In the genomic region with DNA sequence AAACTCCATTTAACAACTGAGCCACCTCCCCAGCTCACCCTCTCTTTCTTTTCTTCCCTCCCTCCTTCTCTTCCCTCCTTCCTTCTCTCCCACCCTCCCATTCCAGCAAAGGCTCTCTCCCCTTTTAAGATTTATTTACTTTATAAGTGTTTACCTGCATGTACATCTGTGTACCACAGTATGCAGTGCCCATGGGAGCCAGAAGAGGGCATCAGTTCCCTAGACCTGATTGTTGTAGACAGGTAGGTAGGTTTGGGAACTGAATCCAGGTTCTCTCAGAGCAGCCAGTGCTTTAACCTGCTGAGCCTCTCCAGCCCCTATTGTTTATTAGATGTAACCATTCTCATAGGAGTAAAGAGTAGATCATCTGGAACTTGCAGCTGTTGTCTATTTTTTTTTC, we compare ENCODE assay signal across 12 mouse cellular contexts. TPM values are rescaled to one million over a fixed set of nuclear protein-coding genes. Genes with fewer than 3 reads are reported as not detected.
DNase-seq lines count a peak whose midpoint lies in the region; ATAC-seq and TF ChIP-seq lines count a peak whose summit lies in the region.
"Had no signal": no experiment of that assay in that cellular context is flagged by ENCODE, and none has a peak within 500 bp of the region (broad histone marks: within the 10 kb centered on the region; RNA-seq: fewer than 3 reads in every experiment).

No protein-coding gene starts in this region.

- H3K4me2 ChIP-seq in liver, embryonic 11.5 days: no peak overlapping the region
- H3K4me2 ChIP-seq in midbrain, embryonic 16.5 days (ENCODE audit: low read length): no peak overlapping the region
- H3K4me2 ChIP-seq: forebrain, embryonic 13.5 days; heart, embryonic 12.5 days; neural tube, embryonic 12.5 days had no signal

- no peak overlapping the region for H3K9ac ChIP-seq in liver, adult 2 months (ENCODE audit: low read depth, low read length)
- H3K9ac ChIP-seq in liver, embryonic 11.5 days (ENCODE audit: low read depth, low read length): no peak overlapping the region
- H3K9ac ChIP-seq in MEL (ENCODE audit: control insufficient read depth, low read depth, low read length, poor library complexity, severe bottlenecking): no peak overlapping the region
- no peak overlapping the region for H3K9ac ChIP-seq in midbrain, embryonic 16.5 days (ENCODE audit: low read depth, low read length)
- H3K9ac ChIP-seq: forebrain, embryonic 13.5 days; heart, embryonic 12.5 days; neural tube, embryonic 12.5 days had no signal

- no peaks in the 10 kb centered on the region for H3K27me3 ChIP-seq in liver, adult 2 months (ENCODE audit: control insufficient read depth, insufficient read depth, low read length)
- no peaks in the 10 kb centered on the region for H3K27me3 ChIP-seq in liver, embryonic 11.5 days (replicated peaks; ENCODE audit: control insufficient read depth, insufficient read depth, low read length)
- no peaks in the 10 kb centered on the region for H3K27me3 ChIP-seq in MEL (ENCODE audit: control insufficient read depth in 1 of 2, insufficient read depth in 2 of 2, low read length in 2 of 2)
- H3K27me3 ChIP-seq in midbrain, embryonic 16.5 days (ENCODE audit: control insufficient read depth, insufficient read depth, low read depth, low read length): no peaks in the 10 kb centered on the region
- H3K27me3 ChIP-seq: forebrain, embryonic 13.5 days; heart, embryonic 12.5 days; neural tube, embryonic 12.5 days had no signal

- H3K79me2 ChIP-seq in liver, adult 2 months (ENCODE audit: control insufficient read depth, insufficient read depth, low read length): no peaks in the 10 kb centered on the region
- no peaks in the 10 kb centered on the region for H3K79me2 ChIP-seq in MEL (ENCODE audit: control insufficient read depth, insufficient read depth, low read length, poor library complexity)

- H3K9me3 ChIP-seq in liver, embryonic 11.5 days (ENCODE audit: control insufficient read depth, low read length): no peaks in the 10 kb centered on the region
- no peaks in the 10 kb centered on the region for H3K9me3 ChIP-seq in MEL (replicated peaks; ENCODE audit: insufficient read depth, low read length)
- H3K9me3 ChIP-seq in midbrain, embryonic 16.5 days (replicated peaks; ENCODE audit: control insufficient read depth, low read length, poor library complexity, severe bottlenecking): no peaks in the 10 kb centered on the region
- H3K9me3 ChIP-seq: forebrain, embryonic 13.5 days; heart, embryonic 12.5 days; neural tube, embryonic 12.5 days had no signal

- H3K27ac ChIP-seq in gastrocnemius, adult 2 months: no peak overlapping the region
- H3K27ac ChIP-seq in liver, adult 2 months (replicated peaks; ENCODE audit: insufficient read depth, low read depth, low read length): no peak overlapping the region
- H3K27ac ChIP-seq in liver, embryonic 11.5 days (ENCODE audit: low read depth, low read length): no peak overlapping the region
- H3K27ac ChIP-seq in MEL (ENCODE audit: control insufficient read depth, low read depth, low read length): no peak overlapping the region
- no peak overlapping the region for H3K27ac ChIP-seq in midbrain, embryonic 16.5 days (ENCODE audit: low read length)
- H3K27ac ChIP-seq: neural tube, embryonic 12.5 days had no signal

- no peak overlapping the region for H3K4me3 ChIP-seq in gastrocnemius, adult 2 months
- no peak overlapping the region for H3K4me3 ChIP-seq in liver, adult 2 months (ENCODE audit: insufficient read depth, low read depth, low read length)
- H3K4me3 ChIP-seq in liver, embryonic 11.5 days (ENCODE audit: low read depth, low read length): no peak overlapping the region
- no peak overlapping the region for H3K4me3 ChIP-seq in MEL (ENCODE audit: control insufficient read depth in 1 of 2, insufficient read depth in 1 of 2, low read depth in 2 of 2, low read length in 2 of 2)
- no peak overlapping the region for H3K4me3 ChIP-seq in midbrain, embryonic 16.5 days (ENCODE audit: low read depth, low read length)
- H3K4me3 ChIP-seq: forebrain, embryonic 13.5 days; heart, embryonic 12.5 days; neural tube, embryonic 12.5 days had no signal

- no peak for DNase-seq in gastrocnemius, adult 2 months
- DNase-seq in gastrocnemius, postnatal 4 days (ENCODE audit: low spot score in 2 of 2): no peak
- DNase-seq in liver, adult 2 months (ENCODE audit: extremely low read depth, low read depth, low spot score): peak; percentile 42
- no peak for DNase-seq in liver, embryonic 11.5 days (ENCODE audit: low spot score)
- DNase-seq in MEL (ENCODE audit: low read depth, low spot score): peak; percentile 44
- DNase-seq in heart, postnatal 10 days: no peak

- H3K4me1 ChIP-seq in liver, adult 2 months (ENCODE audit: control insufficient read depth, insufficient read depth, low read length): peaks cover 3% of the 10 kb centered on the region; the same call in 1 of the 2 replicates
- H3K4me1 ChIP-seq in liver, embryonic 11.5 days (replicated peaks; ENCODE audit: control insufficient read depth, insufficient read depth, low read length): no peaks in the 10 kb centered on the region
- H3K4me1 ChIP-seq in MEL (ENCODE audit: control insufficient read depth in 1 of 2, insufficient read depth in 2 of 2, low read length in 2 of 2): 0 out of 4 replicates have a peak, but pooled peaks cover 0 to 2% of the 10 kb centered on the region in 2 experiments
- peaks cover 2% of the 10 kb centered on the region; the same call in 1 of the 2 replicates for H3K4me1 ChIP-seq in midbrain, embryonic 16.5 days (ENCODE audit: control insufficient read depth, insufficient read depth, low read length)
- H3K4me1 ChIP-seq: neural tube, embryonic 12.5 days had no signal

- TF ChIP-seq POLR2A in liver, adult 2 months (IDR thresholded peaks at IDR 0.05; ENCODE audit: extremely low read depth, insufficient read depth, low read length): no peak
- no peak for TF ChIP-seq POLR2A in MEL (IDR thresholded peaks at IDR 0.05; ENCODE audit: control insufficient read depth in 1 of 2, insufficient read depth in 1 of 2, low read depth in 1 of 2, low read length in 2 of 2, poor library complexity in 1 of 2)

- TF ChIP-seq EP300 in MEL (IDR thresholded peaks at IDR 0.05; ENCODE audit: low read depth in 1 of 2, low read length in 2 of 2): no peak

- peak; percentile 23 for TF ChIP-seq RAD21 in MEL (IDR thresholded peaks at IDR 0.05; ENCODE audit: low read depth, low read length)

- no peak for ATAC-seq in liver, embryonic 11.5 days (replicated peaks; ENCODE audit: low FRiP score)
- 0 out of 2 replicates have a peak, but pooled peaks have one; percentile 43 for ATAC-seq in megakaryocyte-erythroid progenitor cell, adult 5-6 weeks (replicated peaks; ENCODE audit: low FRiP score, low TSS enrichment, poor library complexity, severe bottlenecking)
- no peak for ATAC-seq in midbrain, embryonic 16.5 days
- ATAC-seq: forebrain, embryonic 13.5 days; intestine, embryonic 16.5 days had no signal

- TF ChIP-seq CTCF in gastrocnemius, adult 2 months (IDR thresholded peaks at IDR 0.05): peak; percentile 21; the same call in 1 of the 2 replicates
- peak; percentile 34; the same call in 1 of the 2 replicates for TF ChIP-seq CTCF in liver, adult 2 months (IDR thresholded peaks at IDR 0.05; ENCODE audit: low read depth, low read length)
- peak; percentile 37 to 50 (median 43) for TF ChIP-seq CTCF in MEL (IDR thresholded peaks at IDR 0.05 in 2 of 3, conservative IDR thresholded peaks at IDR 0.05 in 1 of 3; ENCODE audit: control insufficient read depth in 1 of 3, insufficient read depth in 1 of 3, low read depth in 2 of 3, low read length in 3 of 3, poor library complexity in 1 of 3, severe bottlenecking in 1 of 3)

- H3K36me3 ChIP-seq in liver, adult 2 months (ENCODE audit: control insufficient read depth, insufficient read depth, low read length): no peaks in the 10 kb centered on the region
- no peaks in the 10 kb centered on the region for H3K36me3 ChIP-seq in liver, embryonic 11.5 days (ENCODE audit: control insufficient read depth, insufficient read depth, low read length)
- H3K36me3 ChIP-seq in MEL (ENCODE audit: control insufficient read depth in 1 of 2, insufficient read depth in 2 of 2, low read length in 2 of 2): no peaks in the 10 kb centered on the region
- no peaks in the 10 kb centered on the region for H3K36me3 ChIP-seq in midbrain, embryonic 16.5 days (ENCODE audit: control insufficient read depth, insufficient read depth, low read length)
- H3K36me3 ChIP-seq: heart, embryonic 12.5 days; neural tube, embryonic 12.5 days had no signal

- intact Hi-C loops in gastrocnemius, adult 2 months (cut with DNase I): no loop called here
- intact Hi-C loops in heart, postnatal 10 days (cut with DNase I): no loop called here

TF ChIP-seq in MEL, 35 proteins besides CTCF, POLR2A, EP300 and RAD21:
- TF ChIP-seq ZKSCAN1 (IDR thresholded peaks at IDR 0.05; ENCODE audit: low read depth, low read length) (no peak), SMC3 (IDR thresholded peaks at IDR 0.05; ENCODE audit: low read depth, low read length) (peak; percentile 27)

RNA-seq across cellular contexts. Expression of a gene that starts 14.4 kb away (rescaled TPM):
- total RNA-seq in gastrocnemius, adult 2 months (2021): 1 to 10 TPM; 5.3 to 6.2 TPM
- total RNA-seq in gastrocnemius, postnatal 4 days (2021): 10 to 100 TPM; 10.8 to 15.0 TPM
- 8.5 and 9.9 TPM in 2 replicates for total RNA-seq in liver, adult 2 months (2014; rRNA removed)
- polyA plus RNA-seq in liver, adult 2 months (2012; rRNA removed): 8.8 and 9.0 TPM in 2 replicates
- 4.9 and 6.6 TPM in 2 replicates for polyA plus RNA-seq in liver, embryonic 11.5 days (2014; fragmentation: Nextera tagmentation; extraction: Ambion mirVana)
- total RNA-seq in MEL (2012; rRNA removed): 6.2 and 6.9 TPM in 2 replicates
- polyA plus RNA-seq in MEL (2012; ENCODE audit: insufficient read depth in 1 of 2, insufficient read length in 2 of 2, low read depth in 1 of 2, low replicate concordance in 2 of 2, missing spikeins in 1 of 2): 10 to 100 TPM in 1 of 2 experiments, not detected in 1; 12.8 TPM
- 8.0 and 10.5 TPM in 2 replicates for total RNA-seq in megakaryocyte-erythroid progenitor cell, adult 5-6 weeks (2014; fragmentation: Nextera tagmentation)
- total RNA-seq in megakaryocyte-erythroid progenitor cell, adult 5-6 weeks (2017): 12.9 and 15.3 TPM in 2 replicates
- 6.4 and 9.3 TPM in 2 replicates for polyA plus RNA-seq in midbrain, embryonic 16.5 days (2015; fragmentation: Nextera tagmentation; extraction: Ambion mirVana)
- total RNA-seq in heart, postnatal 10 days (2021): 10 to 100 TPM; 14.7 to 17.3 TPM

RNA-seq across cellular contexts. Expression of a gene that starts 14.5 kb away (rescaled TPM):
- total RNA-seq in gastrocnemius, adult 2 months (2021): 10 to 100 TPM; 34.1 TPM
- total RNA-seq in gastrocnemius, postnatal 4 days (2021): 10 to 100 TPM; 50.4 to 50.5 TPM
- total RNA-seq in liver, adult 2 months (2014; rRNA removed): 14.9 and 21.0 TPM in 2 replicates
- polyA plus RNA-seq in liver, adult 2 months (2012; rRNA removed): 23.5 and 24.4 TPM in 2 replicates
- 28.3 and 28.8 TPM in 2 replicates for polyA plus RNA-seq in liver, embryonic 11.5 days (2014; fragmentation: Nextera tagmentation; extraction: Ambion mirVana)
- total RNA-seq in MEL (2012; rRNA removed): 23.7 and 24.4 TPM in 2 replicates
- 10 to 100 TPM in 1 of 2 experiments, not detected in 1; 36.1 TPM for polyA plus RNA-seq in MEL (2012; ENCODE audit: insufficient read depth in 1 of 2, insufficient read length in 2 of 2, low read depth in 1 of 2, low replicate concordance in 2 of 2, missing spikeins in 1 of 2)
- 32.8 and 42.8 TPM in 2 replicates for total RNA-seq in megakaryocyte-erythroid progenitor cell, adult 5-6 weeks (2014; fragmentation: Nextera tagmentation)
- 30.2 and 41.2 TPM in 2 replicates for total RNA-seq in megakaryocyte-erythroid progenitor cell, adult 5-6 weeks (2017)
- polyA plus RNA-seq in midbrain, embryonic 16.5 days (2015; fragmentation: Nextera tagmentation; extraction: Ambion mirVana): 30.5 and 31.4 TPM in 2 replicates
- total RNA-seq in heart, postnatal 10 days (2021): 10 to 100 TPM; 73.5 to 87.1 TPM

Comparison
In these comparisons a context has a peak if more than half of its experiments do, and no peak if none do; other contexts are left out.
1. DNase-seq: peak in liver, adult 2 months (single experiment) and MEL (single experiment); none in gastrocnemius, adult 2 months (single experiment), gastrocnemius, postnatal 4 days (0 of 2), liver, embryonic 11.5 days (single experiment) and heart, postnatal 10 days (0 of 2).
2. Peak in every context shown above with its lines, with median percentiles within 50 percentile points of each other: CTCF ChIP-seq.